Mouse (Mus musculus): ENCODE results near the gene Dusp14. TPM values are rescaled to one million over a fixed set of nuclear protein-coding genes. Genes with fewer than 3 reads are reported as not detected.

Gene Dusp14
- polyA plus RNA-seq, 1 experiment = 10.3 TPM

DNA sequence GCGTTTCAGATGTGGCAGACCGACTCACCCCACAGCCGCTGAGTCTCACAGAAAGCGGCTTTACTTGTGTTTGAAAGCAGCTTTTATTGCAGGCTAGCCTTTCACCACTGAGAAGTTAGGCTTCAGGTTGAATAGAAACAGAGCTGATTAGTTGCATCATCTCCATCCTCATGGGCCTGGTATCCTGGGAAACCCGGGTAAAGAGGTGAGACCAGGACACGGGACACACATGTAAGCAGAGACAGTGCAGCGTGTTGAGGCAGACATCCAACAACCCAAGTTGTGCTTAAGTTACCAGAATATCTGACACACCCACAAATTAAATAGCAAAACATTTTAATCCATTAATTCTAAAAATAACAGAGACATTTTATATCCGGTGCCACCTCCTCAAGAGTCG, 9.5 kb upstream of the Dusp14 start:
- WGBS = 87% methylated on average over 9 of the region's 9 CpGs
- Histone ChIP-seq H3K27ac (ENCODE audit: insufficient read depth, low read depth, low read length) (no peak overlapping the region), H3K27me3 (ENCODE audit: control insufficient read depth, insufficient read depth, low read length) (no peaks in the 10 kb centered on the region), H3K36me3 (ENCODE audit: control insufficient read depth, insufficient read depth, low read length) (no peaks in the 10 kb centered on the region), H3K4me3 (ENCODE audit: low read depth, low read length) (no peak overlapping the region), H3K4me1 (ENCODE audit: control insufficient read depth, insufficient read depth, insufficient read length, low read length) (no peaks in the 10 kb centered on the region)
- no peak for TF ChIP-seq CTCF (IDR thresholded peaks at IDR 0.05; ENCODE audit: extremely low read depth, insufficient read length, insufficient replicate concordance, low read depth, low read length)
- no peak for TF ChIP-seq POLR2A (IDR thresholded peaks at IDR 0.05; ENCODE audit: low read depth, low read length)

DNA sequence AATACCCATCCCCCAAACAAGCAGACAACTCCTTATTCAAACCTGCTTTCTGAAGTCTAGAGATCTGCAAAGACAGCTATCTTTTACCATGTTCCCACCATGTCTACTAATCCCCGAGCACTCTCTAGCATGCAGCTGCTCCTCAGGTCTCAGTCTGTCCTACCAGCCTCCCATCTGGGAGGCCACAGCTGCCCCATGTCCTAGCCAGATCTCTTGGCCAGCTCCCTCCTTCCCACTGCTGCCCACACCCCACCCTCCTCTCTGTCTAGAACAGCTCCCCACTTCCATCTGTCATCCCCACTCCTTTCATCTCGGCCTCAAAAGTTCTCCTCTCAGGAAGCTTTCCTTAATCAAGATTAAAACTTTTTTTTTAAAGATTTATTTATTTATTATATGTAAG, 7.9 kb upstream of the Dusp14 start:
- no peaks in the 10 kb centered on the region for H3K27me3 ChIP-seq (ENCODE audit: control insufficient read depth, insufficient read depth, low read length)
- H3K4me1 ChIP-seq (ENCODE audit: control insufficient read depth, insufficient read depth, insufficient read length, low read length) = no peaks in the 10 kb centered on the region
- 68% methylated on average over 2 of the region's 2 CpGs for WGBS
- TF ChIP-seq CTCF (IDR thresholded peaks at IDR 0.05; ENCODE audit: extremely low read depth, insufficient read length, insufficient replicate concordance, low read depth, low read length) = no peak
- TF ChIP-seq POLR2A (IDR thresholded peaks at IDR 0.05; ENCODE audit: low read depth, low read length) = no peak
- H3K4me3 ChIP-seq (ENCODE audit: low read depth, low read length) = no peak overlapping the region
- no peak overlapping the region for H3K27ac ChIP-seq (ENCODE audit: insufficient read depth, low read depth, low read length)
- no peaks in the 10 kb centered on the region for H3K36me3 ChIP-seq (ENCODE audit: control insufficient read depth, insufficient read depth, low read length)

GRCm38 (mm10) chr11:84073816-84074764, 5.0 kb upstream of the Dusp14 start:
- Histone ChIP-seq H3K27me3 (ENCODE audit: control insufficient read depth, insufficient read depth, low read length) (no peaks in the 10 kb centered on the region), H3K4me3 (ENCODE audit: low read depth, low read length) (no peak overlapping the region), H3K36me3 (ENCODE audit: control insufficient read depth, insufficient read depth, low read length) (no peaks in the 10 kb centered on the region), H3K27ac (ENCODE audit: insufficient read depth, low read depth, low read length) (0 out of 2 replicates have a peak overlapping the region, but pooled peaks have one; percentile 9), H3K4me1 (ENCODE audit: control insufficient read depth, insufficient read depth, insufficient read length, low read length) (no peaks in the 10 kb centered on the region)
- 22% methylated on average over 7 of the region's 7 CpGs for WGBS
- TF ChIP-seq POLR2A (IDR thresholded peaks at IDR 0.05; ENCODE audit: low read depth, low read length) (no peak), CTCF (IDR thresholded peaks at IDR 0.05; ENCODE audit: extremely low read depth, insufficient read length, insufficient replicate concordance, low read depth, low read length) (no peak)

- 0 out of 2 replicates have a peak overlapping the region, but pooled peaks have one; percentile 10 for H3K27ac ChIP-seq (ENCODE audit: insufficient read depth, low read depth, low read length)
- TF ChIP-seq POLR2A (IDR thresholded peaks at IDR 0.05; ENCODE audit: low read depth, low read length) (no peak), CTCF (IDR thresholded peaks at IDR 0.05; ENCODE audit: extremely low read depth, insufficient read length, insufficient replicate concordance, low read depth, low read length) (no peak)
- H3K36me3 ChIP-seq (ENCODE audit: control insufficient read depth, insufficient read depth, low read length) = no peaks in the 10 kb centered on the region
- no peak overlapping the region for H3K4me3 ChIP-seq (ENCODE audit: low read depth, low read length)
- WGBS = 63% methylated on average over 9 of the region's 9 CpGs
- H3K4me1 ChIP-seq (ENCODE audit: control insufficient read depth, insufficient read depth, insufficient read length, low read length) = no peaks in the 10 kb centered on the region
- H3K27me3 ChIP-seq (ENCODE audit: control insufficient read depth, insufficient read depth, low read length) = no peaks in the 10 kb centered on the region
Measured at GRCm38 (mm10) chr11:84072904-84073651, 4.0 kb upstream of the Dusp14 start.

DNA sequence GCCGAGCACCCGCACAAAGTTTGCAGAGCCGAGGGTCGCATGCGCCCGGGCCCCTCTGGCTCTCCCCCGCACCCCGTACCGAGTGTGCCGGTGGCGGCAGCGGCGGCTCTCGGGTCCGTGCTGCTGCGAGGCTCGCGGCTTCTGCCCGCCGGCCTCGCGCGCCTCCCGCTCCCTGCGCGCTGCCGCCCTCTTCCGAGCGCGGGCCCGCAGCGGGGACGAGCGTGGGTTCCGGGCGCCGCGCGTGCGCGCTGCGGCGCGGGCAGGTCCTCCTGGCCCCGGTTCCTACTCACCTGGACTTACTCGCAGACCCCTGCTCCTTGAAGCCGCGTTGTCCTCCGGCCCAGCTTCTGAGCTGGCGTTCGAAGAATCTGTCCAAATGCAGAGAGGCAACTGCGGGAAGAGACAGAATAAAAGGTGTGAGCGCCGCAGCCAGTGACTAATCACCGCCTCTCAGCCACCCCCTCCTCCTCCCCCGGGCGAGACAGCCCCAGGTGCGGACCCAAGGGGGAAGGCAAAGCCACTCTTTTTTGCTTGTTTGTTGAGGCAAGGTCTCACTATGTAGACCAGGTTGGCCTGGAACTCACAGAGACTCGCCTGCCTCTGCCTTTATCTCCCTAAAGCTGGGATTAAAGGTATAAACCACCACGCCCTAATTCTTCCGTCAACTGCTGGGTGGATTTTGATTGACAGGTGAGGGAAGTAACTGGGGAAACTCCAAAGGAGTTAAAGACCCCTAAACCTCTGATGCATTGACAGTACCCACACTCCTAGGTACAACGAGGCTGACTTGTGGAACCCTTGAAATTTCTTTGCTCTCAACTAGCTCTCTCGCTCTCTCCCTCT, 649 bp downstream of the Dusp14 start:
- TF ChIP-seq CTCF (IDR thresholded peaks at IDR 0.05; ENCODE audit: extremely low read depth, insufficient read length, insufficient replicate concordance, low read depth, low read length) = no peak
- TF ChIP-seq POLR2A (IDR thresholded peaks at IDR 0.05; ENCODE audit: low read depth, low read length) = no peak
- Histone ChIP-seq H3K27ac (ENCODE audit: insufficient read depth, low read depth, low read length) (no peak overlapping the region), H3K4me1 (ENCODE audit: control insufficient read depth, insufficient read depth, insufficient read length, low read length) (no peaks in the 10 kb centered on the region), H3K36me3 (ENCODE audit: control insufficient read depth, insufficient read depth, low read length) (no peaks in the 10 kb centered on the region), H3K4me3 (ENCODE audit: low read depth, low read length) (peak overlapping the region; percentile 91), H3K27me3 (ENCODE audit: control insufficient read depth, insufficient read depth, low read length) (peaks cover 15% of the 10 kb centered on the region)
- WGBS = 3% methylated on average over 63 of the region's 63 CpGs

GRCm38 (mm10) chr11:84067720-84068190, 1.3 kb downstream of the Dusp14 start:
- Histone ChIP-seq H3K4me3 (ENCODE audit: low read depth, low read length) (peak overlapping the region; percentile 91), H3K36me3 (ENCODE audit: control insufficient read depth, insufficient read depth, low read length) (no peaks in the 10 kb centered on the region), H3K27ac (ENCODE audit: insufficient read depth, low read depth, low read length) (no peak overlapping the region), H3K27me3 (ENCODE audit: control insufficient read depth, insufficient read depth, low read length) (peaks cover 15% of the 10 kb centered on the region), H3K4me1 (ENCODE audit: control insufficient read depth, insufficient read depth, insufficient read length, low read length) (no peaks in the 10 kb centered on the region)
- TF ChIP-seq POLR2A (IDR thresholded peaks at IDR 0.05; ENCODE audit: low read depth, low read length) (no peak), CTCF (IDR thresholded peaks at IDR 0.05; ENCODE audit: extremely low read depth, insufficient read length, insufficient replicate concordance, low read depth, low read length) (no peak)
- whole genome bisulfite sequencing = 3% methylated on average over 21 of the region's 21 CpGs
